Mouse (Mus musculus) heart, adult 2 months (tissue): Measurements from ENCODE around the gene Olfr1282.

Source experiments
- CTCF ChIP-seq: fragments of 200-600 bp; IDR thresholded peaks from 2 replicates; pipeline ENCODE4 v1.8.1; 2022; ENCODE audit warnings: antibody characterized with exemption, mild to moderate bottlenecking, moderate library complexity
- EP300 ChIP-seq: fragments of 200-500 bp; IDR thresholded peaks from 2 replicates; pipeline ENCODE4 v1.6.1; 2011; ENCODE audit warnings: low read depth, low read length, control low read depth; ENCODE audit not compliant: insufficient read depth
- POLR2A ChIP-seq: fragments of 200-500 bp; IDR thresholded peaks from 2 replicates; pipeline ENCODE4 v1.6.1; 2011; ENCODE audit warnings: mild to moderate bottlenecking, low read depth, low read length, control low read depth; ENCODE audit not compliant: insufficient read depth

DNA sequence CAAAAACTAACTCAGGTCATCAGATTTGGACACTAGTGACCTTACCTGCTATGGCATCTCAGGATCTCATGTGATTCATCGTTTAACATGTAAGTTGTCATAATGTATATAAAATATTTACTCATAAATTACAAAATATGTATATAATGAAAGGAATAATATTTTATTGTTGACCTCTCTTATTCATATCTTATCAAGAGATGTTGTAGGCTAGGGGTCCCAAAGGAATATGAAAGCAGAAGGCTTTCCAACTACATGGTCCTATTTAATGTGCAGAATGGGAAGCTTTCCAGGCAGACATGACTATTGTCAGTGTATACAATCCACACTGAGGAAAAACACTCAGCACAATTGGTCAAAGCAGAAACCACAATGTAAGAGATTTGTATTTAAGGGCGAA is 30.6 kb upstream of the Olfr1282 start, which contains the start of gene Olfr1283:
- TF ChIP-seq CTCF: no peak
- no peak for TF ChIP-seq POLR2A
- no peak for TF ChIP-seq EP300
